Mouse (Mus musculus) neural tube, embryonic 14.5 days (tissue): ENCODE measurements around the gene Dis3l. TPM values are rescaled to one million over a fixed set of nuclear protein-coding genes. Genes with fewer than 3 reads are reported as not detected.
A peak's percentile ranks its signal among the peaks of the same experiment; 100 is the strongest.

Source experiments
- ATAC-seq: fragments of 200-750 bp; cut with Nextera tagmentation; 2 replicates; pipeline ENCODE4 v1.8.0; 2017; ENCODE audit warnings: low read depth, mild to moderate bottlenecking, moderate TSS enrichment, moderate library complexity
- H3K27ac ChIP-seq: fragments of 300-500 bp; sonication (generic); 2 replicates; pipeline ENCODE4 v1.5.1; 2014; ENCODE audit warnings: low read depth, mild to moderate bottlenecking, control low read depth, low read length, moderate library complexity, mixed read lengths
- H3K27me3 ChIP-seq: fragments of 300-500 bp; sonication (generic); 2 replicates; pipeline ENCODE4 v1.6.1; 2014; ENCODE audit warnings: low read length; ENCODE audit not compliant: control insufficient read depth, insufficient read depth
- H3K36me3 ChIP-seq: fragments of 300-500 bp; sonication (generic); 2 replicates; pipeline ENCODE4 v1.6.1; 2014; ENCODE audit warnings: low read length, mixed read lengths; ENCODE audit not compliant: control insufficient read depth, insufficient read depth
- H3K4me1 ChIP-seq: fragments of 300-500 bp; sonication (generic); 2 replicates; pipeline ENCODE4 v1.6.1; 2014; ENCODE audit warnings: low read length; ENCODE audit not compliant: control insufficient read depth, insufficient read depth
- H3K4me2 ChIP-seq: fragments of 300-500 bp; sonication (generic); 2 replicates; pipeline ENCODE4 v1.6.1; 2014; ENCODE audit warnings: mild to moderate bottlenecking, low read depth, low read length, control low read depth
- H3K4me3 ChIP-seq: fragments of 300-500 bp; sonication (generic); 2 replicates; pipeline ENCODE4 v1.5.1; 2014; ENCODE audit warnings: low read depth, low read length, control low read depth, mixed read lengths
- H3K9ac ChIP-seq: fragments of 300-500 bp; sonication (generic); replicated peaks from 2 replicates; pipeline ENCODE4 v1.6.1; 2014; ENCODE audit warnings: low read depth, mild to moderate bottlenecking, control low read depth, low read length, mixed read lengths
- H3K9me3 ChIP-seq: fragments of 300-500 bp; sonication (generic); 2 replicates; pipeline ENCODE4 v1.6.1; 2016; ENCODE audit warnings: low read length; ENCODE audit not compliant: control insufficient read depth
- WGBS: fragments of 180-500 bp; shearing (Covaris S2); extraction: QIAGEN DNeasy Blood & Tissue Kit; methylation state at CpG from one replicate; pipeline ENCODE4 v1.1.7; 2014; 5-methylcytosine and 5-hydroxymethylcytosine counted together
- polyA plus RNA-seq: library from polyadenylated mRNA; unstranded; fragments of >200 nt; fragmentation: Nextera tagmentation; extraction: Ambion mirVana; gene quantifications from 2 replicates; pipeline ENCODE4 v1.2.1, GENCODE M21; 2014

Gene Dis3l
- polyA plus RNA-seq: 21.5 and 25.3 TPM in 2 replicates

GRCm38 (mm10) chr9:64341254-64341566 is at the start of gene Dis3l:
Dis3l (minus strand) TSS chr9:64341288.
- no peaks in the 10 kb centered on the region; the same call in 1 of the 2 replicates for H3K27me3 ChIP-seq
- H3K4me3 ChIP-seq: peak within 1 kb of the TSS; percentile 53
- ATAC-seq: 0 out of 2 replicates have a peak, but pooled peaks have one; percentile 15
- H3K9ac ChIP-seq: peak within 1 kb of the TSS; percentile 98
- H3K4me1 ChIP-seq: peaks cover 10% of the 10 kb centered on the region; the same call in 1 of the 2 replicates
- WGBS: 11% methylated on average over 16 of the region's 16 CpGs
- no peaks in the 10 kb centered on the region for H3K9me3 ChIP-seq
- H3K27ac ChIP-seq: peak within 1 kb of the TSS; percentile 98
- peak within 1 kb of the TSS; percentile 76 for H3K4me2 ChIP-seq
- no peaks in the 10 kb centered on the region for H3K36me3 ChIP-seq

- H3K27me3 ChIP-seq: peaks cover 15% of the 10 kb centered on the region
Observed at GRCm38 (mm10) chr9:64389576-64390292, 48.6 kb upstream of the Dis3l start.

GRCm38 (mm10) chr9:64386466-64387211 is 45.6 kb upstream of the Dis3l start:
- Histone ChIP-seq H3K4me3 (peak overlapping the region; percentile 64), H3K4me1 (peaks cover 10% of the 10 kb centered on the region), H3K4me2 (peak overlapping the region; percentile 100), H3K27ac (no peak overlapping the region), H3K9me3 (no peaks in the 10 kb centered on the region), H3K9ac (peak overlapping the region; percentile 66), H3K36me3 (no peaks in the 10 kb centered on the region), H3K27me3 (peaks cover 22% of the 10 kb centered on the region)
- no peak for ATAC-seq
- under 1% methylated on average over 45 of the region's 45 CpGs for WGBS

More at GRCm38 (mm10) chr9:64389576-64390292, 48.6 kb upstream of the Dis3l start:
- H3K4me3 ChIP-seq: no peak overlapping the region
- 60% methylated on average over 7 of the region's 7 CpGs for WGBS
- no peaks in the 10 kb centered on the region for H3K9me3 ChIP-seq
- H3K36me3 ChIP-seq: no peaks in the 10 kb centered on the region
- H3K9ac ChIP-seq: no peak overlapping the region
- ATAC-seq: no peak
- no peak overlapping the region for H3K27ac ChIP-seq
- no peak overlapping the region for H3K4me2 ChIP-seq
- peaks cover 10% of the 10 kb centered on the region for H3K4me1 ChIP-seq

- Histone ChIP-seq H3K36me3 (no peaks in the 10 kb centered on the region), H3K27me3 (peaks cover 22% of the 10 kb centered on the region), H3K4me2 (peak within 1 kb of the TSS; percentile 100), H3K4me3 (peak within 1 kb of the TSS; percentile 64), H3K9ac (peak within 1 kb of the TSS; percentile 66), H3K4me1 (peaks cover 10% of the 10 kb centered on the region), H3K9me3 (no peaks in the 10 kb centered on the region), H3K27ac (no peak within 1 kb of the TSS)
- ATAC-seq: peak; percentile 66; the same call in 1 of the 2 replicates
- under 1% methylated on average over 89 of the region's 93 CpGs for WGBS
Observed at GRCm38 (mm10) chr9:64385511-64386465, 44.7 kb upstream of the Dis3l start, which contains the start of gene Megf11. Megf11 (plus strand) TSS chr9:64385626.

- WGBS: 48% methylated on average over 10 of the region's 10 CpGs
- no peak overlapping the region for H3K9ac ChIP-seq
- no peak overlapping the region for H3K4me2 ChIP-seq
- peaks cover 22% of the 10 kb centered on the region for H3K27me3 ChIP-seq
- H3K36me3 ChIP-seq: no peaks in the 10 kb centered on the region
- no peak; the same call in 1 of the 2 replicates for ATAC-seq
- peaks cover 10% of the 10 kb centered on the region for H3K4me1 ChIP-seq
- H3K9me3 ChIP-seq: no peaks in the 10 kb centered on the region
- H3K27ac ChIP-seq: no peak overlapping the region
- H3K4me3 ChIP-seq: no peak overlapping the region
Observed at GRCm38 (mm10) chr9:64383021-64383788, 42.1 kb upstream of the Dis3l start.

- no peak for ATAC-seq
- H3K36me3 ChIP-seq: no peaks in the 10 kb centered on the region
- H3K27ac ChIP-seq: no peak overlapping the region
- WGBS: 96% methylated on average over 2 of the region's 2 CpGs
- H3K9ac ChIP-seq: no peak overlapping the region
- no peaks in the 10 kb centered on the region for H3K27me3 ChIP-seq
- peaks cover 3% of the 10 kb centered on the region for H3K4me1 ChIP-seq
- no peak overlapping the region for H3K4me2 ChIP-seq
- H3K4me3 ChIP-seq: no peak overlapping the region
- H3K9me3 ChIP-seq: no peaks in the 10 kb centered on the region
Observed at GRCm38 (mm10) chr9:64376380-64376779, 35.3 kb upstream of the Dis3l start.

GRCm38 (mm10) chr9:64371305-64371819 is 30.3 kb upstream of the Dis3l start:
- no peak overlapping the region for H3K9ac ChIP-seq
- H3K4me1 ChIP-seq: peaks cover 4% of the 10 kb centered on the region
- H3K4me2 ChIP-seq: no peak overlapping the region
- no peak overlapping the region for H3K27ac ChIP-seq
- 26% methylated on average over 11 of the region's 11 CpGs for WGBS
- H3K4me3 ChIP-seq: no peak overlapping the region
- H3K36me3 ChIP-seq: no peaks in the 10 kb centered on the region
- ATAC-seq: no peak; the same call in 1 of the 2 replicates
- H3K27me3 ChIP-seq: no peaks in the 10 kb centered on the region
- no peaks in the 10 kb centered on the region for H3K9me3 ChIP-seq

GRCm38 (mm10) chr9:64369871-64370270 is 28.8 kb upstream of the Dis3l start:
- peaks cover 4% of the 10 kb centered on the region for H3K4me1 ChIP-seq
- no peaks in the 10 kb centered on the region for H3K9me3 ChIP-seq
- no peak for ATAC-seq
- no peaks in the 10 kb centered on the region for H3K36me3 ChIP-seq
- no peak overlapping the region for H3K9ac ChIP-seq
- 67% methylated on average over 7 of the region's 7 CpGs for WGBS
- no peaks in the 10 kb centered on the region for H3K27me3 ChIP-seq
- no peak overlapping the region for H3K27ac ChIP-seq
- no peak overlapping the region for H3K4me3 ChIP-seq
- no peak overlapping the region for H3K4me2 ChIP-seq
